Mouse (Mus musculus): ENCODE results near the gene Macrod2.

The Macrod2 gene

GRCm38 (mm10) chr2:141057455-141057833 is 662.3 kb downstream of the Macrod2 start:
- no peak for DNase-seq (ENCODE audit: low spot score in 2 of 2)

GRCm38 (mm10) chr2:141073981-141074855 is 679.1 kb downstream of the Macrod2 start:
- no peak for DNase-seq (ENCODE audit: low spot score in 2 of 2)

GRCm38 (mm10) chr2:141078221-141078620 is 683.1 kb downstream of the Macrod2 start:
- no peak for DNase-seq (ENCODE audit: low spot score in 2 of 2)

GRCm38 (mm10) chr2:141091320-141091719 is 696.2 kb downstream of the Macrod2 start:
- no peak for DNase-seq (ENCODE audit: low spot score in 2 of 2)

GRCm38 (mm10) chr2:141117579-141117978 is 722.5 kb downstream of the Macrod2 start:
- DNase-seq (ENCODE audit: low spot score in 2 of 2) = no peak

GRCm38 (mm10) chr2:141123875-141124274 is 728.8 kb downstream of the Macrod2 start:
- DNase-seq (ENCODE audit: low spot score in 2 of 2) = no peak

- DNase-seq (ENCODE audit: low spot score in 2 of 2) = no peak
Measured at GRCm38 (mm10) chr2:141125638-141126037, 730.5 kb downstream of the Macrod2 start.

GRCm38 (mm10) chr2:141142266-141142665 is 747.2 kb downstream of the Macrod2 start:
- no peak for DNase-seq (ENCODE audit: low spot score in 2 of 2)

- DNase-seq (ENCODE audit: low spot score in 2 of 2) = no peak
Measured at GRCm38 (mm10) chr2:141152011-141152772, 757.1 kb downstream of the Macrod2 start.

GRCm38 (mm10) chr2:141155972-141156371 is 760.9 kb downstream of the Macrod2 start:
- no peak for DNase-seq (ENCODE audit: low spot score in 2 of 2)

- no peak for DNase-seq (ENCODE audit: low spot score in 2 of 2)
Measured at GRCm38 (mm10) chr2:141156979-141157593, 762.0 kb downstream of the Macrod2 start.

- no peak for DNase-seq (ENCODE audit: low spot score in 2 of 2)
Measured at GRCm38 (mm10) chr2:141158161-141158560, 763.1 kb downstream of the Macrod2 start.

- DNase-seq (ENCODE audit: low spot score in 2 of 2) = no peak
Measured at GRCm38 (mm10) chr2:141163918-141164317, 768.8 kb downstream of the Macrod2 start.

- DNase-seq (ENCODE audit: low spot score in 2 of 2) = no peak
Measured at GRCm38 (mm10) chr2:141169586-141169985, 774.5 kb downstream of the Macrod2 start.

- DNase-seq (ENCODE audit: low spot score in 2 of 2) = no peak
Measured at GRCm38 (mm10) chr2:141173167-141173566, 778.1 kb downstream of the Macrod2 start.

GRCm38 (mm10) chr2:141173607-141174006 is 778.5 kb downstream of the Macrod2 start:
- DNase-seq (ENCODE audit: low spot score in 2 of 2) = no peak

- DNase-seq (ENCODE audit: low spot score in 2 of 2) = no peak
Measured at GRCm38 (mm10) chr2:141180656-141181055, 785.5 kb downstream of the Macrod2 start.

- DNase-seq (ENCODE audit: low spot score in 2 of 2) = no peak
Measured at GRCm38 (mm10) chr2:141182034-141182759, 787.1 kb downstream of the Macrod2 start.

GRCm38 (mm10) chr2:141194476-141194875 is 799.4 kb downstream of the Macrod2 start:
- no peak for DNase-seq (ENCODE audit: low spot score in 2 of 2)

GRCm38 (mm10) chr2:141200481-141200880 is 805.4 kb downstream of the Macrod2 start:
- no peak for DNase-seq (ENCODE audit: low spot score in 2 of 2)

GRCm38 (mm10) chr2:141201303-141202014 is 806.4 kb downstream of the Macrod2 start:
- no peak for DNase-seq (ENCODE audit: low spot score in 2 of 2)

Data from urinary bladder, adult 18-20 months (tissue).